Mouse (Mus musculus): ENCODE measurements around the gene Cyp11a1.

Gene Cyp11a1

GRCm38 (mm10) chr9:58005753-58006461, at the start of gene Cyp11a1:
Gene Cyp11a1 (plus strand): TSS chr9:58006411.
- no peak for DNase-seq

- DNase-seq = no peak
These were observed 49.4 kb upstream of the Cyp11a1 start for GRCm38 (mm10) chr9:57956838-57957236.

GRCm38 (mm10) chr9:57958615-57959014, 47.6 kb upstream of the Cyp11a1 start:
- no peak for DNase-seq

- DNase-seq = no peak
These were observed 46.8 kb upstream of the Cyp11a1 start for GRCm38 (mm10) chr9:57959399-57959798.

GRCm38 (mm10) chr9:57959886-57960866, 46.0 kb upstream of the Cyp11a1 start:
- DNase-seq = no peak

GRCm38 (mm10) chr9:57961226-57961625, 45.0 kb upstream of the Cyp11a1 start:
- no peak for DNase-seq

- peak in 1 of 2 experiments; percentile 55 for DNase-seq
These were observed 44.1 kb upstream of the Cyp11a1 start for GRCm38 (mm10) chr9:57961863-57962778.

GRCm38 (mm10) chr9:57963249-57963997, 42.8 kb upstream of the Cyp11a1 start:
- no peak for DNase-seq

GRCm38 (mm10) chr9:57963998-57964395, 42.2 kb upstream of the Cyp11a1 start:
- no peak for DNase-seq

GRCm38 (mm10) chr9:57964528-57965250, 41.5 kb upstream of the Cyp11a1 start:
- no peak for DNase-seq

GRCm38 (mm10) chr9:57965281-57966185, 40.7 kb upstream of the Cyp11a1 start:
- no peak for DNase-seq

GRCm38 (mm10) chr9:57967237-57967960, 38.8 kb upstream of the Cyp11a1 start:
- no peak for DNase-seq

- no peak for DNase-seq
These were observed 37.9 kb upstream of the Cyp11a1 start for GRCm38 (mm10) chr9:57968166-57968771.

- no peak for DNase-seq
These were observed 37.2 kb upstream of the Cyp11a1 start for GRCm38 (mm10) chr9:57968783-57969542.

- peak; percentile 64 to 82 for DNase-seq
These were observed 36.3 kb upstream of the Cyp11a1 start for GRCm38 (mm10) chr9:57969736-57970495.

- DNase-seq = no peak
These were observed 34.8 kb upstream of the Cyp11a1 start for GRCm38 (mm10) chr9:57971413-57971812.

- no peak for DNase-seq
These were observed 34.0 kb upstream of the Cyp11a1 start for GRCm38 (mm10) chr9:57972141-57972591.
